Mouse (Mus musculus) heart, postnatal 0 days (tissue): ENCODE results near the gene Agpat3. TPM values are rescaled to one million over a fixed set of nuclear protein-coding genes. Genes with fewer than 3 reads are reported as not detected.

Experiments
- ATAC-seq: fragments of 200-750 bp; cut with Nextera tagmentation; 2 replicates; pipeline ENCODE4 v1.8.0; 2017; ENCODE audit warnings: low read depth, moderate number of reproducible peaks, moderate library complexity; ENCODE audit not compliant: insufficient read depth
- DNase-seq: peaks from one replicate; pipeline ENCODE4 v3.0.0-alpha.2; 2016; ENCODE audit warnings: low spot score
- H3K27ac ChIP-seq: fragments of 300-500 bp; sonication (generic); 2 replicates; pipeline ENCODE4 v1.5.1; 2014; ENCODE audit warnings: low read depth, mild to moderate bottlenecking
- H3K27me3 ChIP-seq: fragments of 300-500 bp; sonication (generic); 2 replicates; pipeline ENCODE4 v1.6.1; 2014; ENCODE audit warnings: low read length, mixed read lengths; ENCODE audit not compliant: control insufficient read depth, insufficient read depth
- H3K36me3 ChIP-seq: fragments of 300-500 bp; sonication (generic); replicated peaks from 2 replicates; pipeline ENCODE4 v1.6.1; 2014; ENCODE audit warnings: low read length, mixed read lengths; ENCODE audit not compliant: control insufficient read depth, insufficient read depth
- H3K4me1 ChIP-seq: fragments of 300-500 bp; sonication (generic); 2 replicates; pipeline ENCODE4 v1.6.1; 2014; ENCODE audit warnings: antibody characterized with exemption; ENCODE audit not compliant: control insufficient read depth, insufficient read depth
- H3K4me2 ChIP-seq: fragments of 300-500 bp; sonication (generic); 2 replicates; pipeline ENCODE4 v1.6.1; 2014; ENCODE audit warnings: low read depth, mild to moderate bottlenecking, low read length, moderate library complexity
- H3K4me3 ChIP-seq: fragments of 300-500 bp; sonication (generic); 2 replicates; pipeline ENCODE4 v1.5.1; 2014; ENCODE audit warnings: low read depth, low read length
- H3K9ac ChIP-seq: fragments of 300-500 bp; sonication (generic); replicated peaks from 2 replicates; pipeline ENCODE4 v1.6.1; 2014; ENCODE audit warnings: low read depth, low read length, mixed read lengths
- H3K9me3 ChIP-seq: fragments of 300-500 bp; sonication (generic); replicated peaks from 2 replicates; pipeline ENCODE4 v1.6.1; 2016; ENCODE audit warnings: low read length; ENCODE audit not compliant: control insufficient read depth
- CTCF ChIP-seq: IDR thresholded peaks from 2 replicates; pipeline ENCODE4 v1.5.1; 2016; ENCODE audit warnings: antibody characterized with exemption, control low read depth, low read depth
- EP300 ChIP-seq: IDR thresholded peaks from 2 replicates; pipeline ENCODE4 v1.6.1; 2016; ENCODE audit warnings: antibody characterized with exemption, low read depth
- WGBS: fragments of 180-500 bp; shearing (Covaris S2); extraction: QIAGEN DNeasy Blood & Tissue Kit; methylation state at CpG from one replicate; pipeline ENCODE4 v1.1.7; 2014; 5-methylcytosine and 5-hydroxymethylcytosine counted together
- polyA plus RNA-seq: library from polyadenylated mRNA; unstranded; fragments of >200 nt; fragmentation: Nextera tagmentation; extraction: Ambion mirVana; gene quantifications from 2 replicates; pipeline ENCODE4 v1.2.1, GENCODE M21; 2015
- total RNA-seq: library from RNA; depleted of rRNA; stranded (reverse); fragments of >200 nt; gene quantifications from 2 replicates; pipeline ENCODE4 v1.2.3, GENCODE M21; 2014; ENCODE audit warnings: low replicate concordance

Gene Agpat3
- total and polyA plus RNA-seq, 2 experiments from 2014 or later, result 164 to 182 TPM

- ATAC-seq, result no peak
- H3K4me2 ChIP-seq, result no peak overlapping the region
- peaks cover 18% of the 10 kb centered on the region for H3K4me1 ChIP-seq
- no peaks in the 10 kb centered on the region for H3K27me3 ChIP-seq
- H3K9me3 ChIP-seq, result no peaks in the 10 kb centered on the region
- no peak overlapping the region for H3K9ac ChIP-seq
- no peak overlapping the region for H3K27ac ChIP-seq
- no peaks in the 10 kb centered on the region for H3K36me3 ChIP-seq
- no peak for TF ChIP-seq EP300
- H3K4me3 ChIP-seq, result no peak overlapping the region
- no peak for DNase-seq
- 94% methylated on average over 1 of the region's 1 CpGs for WGBS
Observed at GRCm38 (mm10) chr10:78320526-78320925, 31.8 kb downstream of the Agpat3 start.

GRCm38 (mm10) chr10:78319940-78320339, 32.3 kb downstream of the Agpat3 start:
- Histone ChIP-seq H3K4me1 (peaks cover 18% of the 10 kb centered on the region), H3K4me3 (no peak overlapping the region), H3K36me3 (no peaks in the 10 kb centered on the region), H3K27me3 (no peaks in the 10 kb centered on the region), H3K9me3 (no peaks in the 10 kb centered on the region), H3K9ac (no peak overlapping the region), H3K27ac (no peak overlapping the region), H3K4me2 (no peak overlapping the region)
- TF ChIP-seq CTCF (no peak), EP300 (no peak)
- ATAC-seq (no peak), DNase-seq (no peak)
- 89% methylated on average over 9 of the region's 9 CpGs for WGBS

- ATAC-seq, result no peak
Observed at GRCm38 (mm10) chr10:78317270-78317923, 34.9 kb downstream of the Agpat3 start.

GRCm38 (mm10) chr10:78316228-78317087, 35.8 kb downstream of the Agpat3 start:
- Histone ChIP-seq H3K36me3 (no peaks in the 10 kb centered on the region), H3K9ac (no peak overlapping the region), H3K27me3 (no peaks in the 10 kb centered on the region), H3K4me3 (no peak overlapping the region), H3K27ac (peak overlapping the region; percentile 56), H3K9me3 (no peaks in the 10 kb centered on the region), H3K4me2 (no peak overlapping the region), H3K4me1 (peaks cover 16% of the 10 kb centered on the region)
- TF ChIP-seq CTCF (0 out of 2 replicates have a peak, but pooled peaks have one; percentile 16), EP300 (no peak)
- ATAC-seq (peak; percentile 51), DNase-seq (no peak)
- WGBS, result 50% methylated on average over 15 of the region's 15 CpGs

More at GRCm38 (mm10) chr10:78317270-78317923, 34.9 kb downstream of the Agpat3 start:
- no peak overlapping the region for H3K4me2 ChIP-seq
- no peaks in the 10 kb centered on the region for H3K27me3 ChIP-seq
- H3K36me3 ChIP-seq, result no peaks in the 10 kb centered on the region
- H3K27ac ChIP-seq, result no peak overlapping the region
- TF ChIP-seq EP300 (no peak), CTCF (no peak)
- H3K9ac ChIP-seq, result no peak overlapping the region
- WGBS, result 74% methylated on average over 11 of the region's 11 CpGs
- no peak overlapping the region for H3K4me3 ChIP-seq
- H3K4me1 ChIP-seq, result peaks cover 9% of the 10 kb centered on the region
- no peaks in the 10 kb centered on the region for H3K9me3 ChIP-seq
- DNase-seq, result no peak

GRCm38 (mm10) chr10:78315145-78315544, 37.1 kb downstream of the Agpat3 start:
- 22% methylated on average over 1 of the region's 1 CpGs for WGBS
- Histone ChIP-seq H3K27me3 (no peaks in the 10 kb centered on the region), H3K36me3 (no peaks in the 10 kb centered on the region), H3K4me1 (peaks cover 16% of the 10 kb centered on the region), H3K9me3 (no peaks in the 10 kb centered on the region), H3K4me2 (no peak overlapping the region), H3K27ac (no peak overlapping the region), H3K9ac (no peak overlapping the region), H3K4me3 (no peak overlapping the region)
- DNase-seq (no peak), ATAC-seq (no peak)
- TF ChIP-seq EP300 (no peak), CTCF (no peak)
